Mouse (Mus musculus): Measurements from ENCODE around the gene Sprr2j-ps. TPM values are rescaled to one million over a fixed set of nuclear protein-coding genes. Genes with fewer than 3 reads are reported as not detected.

Sprr2j-ps gene
- total and polyA plus RNA-seq, 3 experiments, result not detected

DNA sequence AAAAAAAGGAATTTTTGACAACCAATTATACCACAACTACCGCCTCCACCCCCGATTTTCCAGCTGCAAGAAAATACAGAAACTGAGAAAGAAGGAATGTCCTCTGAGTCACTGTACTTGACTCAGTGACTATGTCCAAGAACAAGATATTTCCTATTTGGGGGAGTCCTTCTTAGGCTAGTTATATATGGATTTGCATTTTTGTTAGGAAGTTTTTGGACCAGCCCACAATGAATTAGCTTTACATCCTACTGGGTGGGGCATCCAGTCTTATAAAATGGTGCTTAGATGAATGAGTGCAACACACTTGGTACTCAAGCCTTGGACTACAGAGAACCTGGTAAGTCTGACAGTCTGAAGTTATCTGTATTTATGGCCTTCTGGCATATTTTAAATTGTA lies 14.4 kb downstream of the Sprr2j-ps start, which contains the start of gene Sprr2k:
TSS of gene Sprr2k (plus strand) at position 301 of the 400 bp plus-strand sequence.
- Histone ChIP-seq H3K36me3 (replicated peaks) (no peaks in the 10 kb centered on the region), H3K9me3 (replicated peaks) (peaks cover 10% of the 10 kb centered on the region), H3K27me3 (ENCODE audit: insufficient read depth, low read length) (no peaks in the 10 kb centered on the region), H3K4me1 (ENCODE audit: insufficient read depth, low read depth, low read length) (no peaks in the 10 kb centered on the region), H3K4me3 (ENCODE audit: low read depth, low read length) (no peak within 1 kb of the TSS)
- TF ChIP-seq GATA2 (IDR thresholded peaks at IDR 0.05; ENCODE audit: borderline replicate concordance, low read depth, low read length) (no peak), GATA1 (IDR thresholded peaks at IDR 0.05; ENCODE audit: borderline replicate concordance, low read length) (no peak), CTCF (IDR thresholded peaks at IDR 0.05; ENCODE audit: low read depth, low read length) (no peak), TAL1 (conservative IDR thresholded peaks at IDR 0.05; ENCODE audit: low read depth, low read length) (no peak), POLR2AphosphoS5 (IDR thresholded peaks at IDR 0.05; ENCODE audit: insufficient replicate concordance, low read depth, low read length) (no peak)
- DNase-seq (ENCODE audit: low spot score) (no peak), ATAC-seq (ENCODE audit: extremely low read depth, insufficient number of reproducible peaks, low FRiP score, poor library complexity, severe bottlenecking) (no peak)

DNA sequence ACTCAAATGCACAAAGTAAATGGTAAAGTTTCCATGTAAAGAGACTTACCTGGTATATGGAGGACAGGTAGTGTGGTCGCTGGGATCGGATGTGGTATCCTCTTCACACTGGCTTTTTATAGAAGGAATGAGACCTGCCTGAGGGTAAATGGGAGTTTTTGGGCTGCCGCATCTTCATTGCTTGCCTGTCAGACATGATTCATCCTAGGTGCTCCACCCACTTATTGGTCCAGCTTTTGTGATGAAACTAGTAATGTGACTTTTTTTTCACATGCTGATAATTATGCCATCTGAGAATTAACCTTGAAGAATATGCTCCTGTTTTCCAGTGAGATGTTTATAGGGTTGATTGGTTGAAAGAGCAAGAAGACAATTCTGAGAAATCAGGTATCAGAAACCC lies 20.8 kb downstream of the Sprr2j-ps start, which contains the start of gene Sprr1b:
TSS of gene Sprr1b (minus strand) at position 101 of the 400 bp plus-strand sequence.
- no peaks in the 10 kb centered on the region for H3K27me3 ChIP-seq (ENCODE audit: insufficient read depth, low read length)
- ATAC-seq (ENCODE audit: extremely low read depth, insufficient number of reproducible peaks, low FRiP score, poor library complexity, severe bottlenecking) (no peak), DNase-seq (ENCODE audit: low spot score) (no peak)
- H3K4me1 ChIP-seq (ENCODE audit: insufficient read depth, low read depth, low read length), result no peaks in the 10 kb centered on the region
- H3K36me3 ChIP-seq (replicated peaks), result no peaks in the 10 kb centered on the region
- H3K9me3 ChIP-seq (replicated peaks), result no peaks in the 10 kb centered on the region
- TF ChIP-seq GATA2 (IDR thresholded peaks at IDR 0.05; ENCODE audit: borderline replicate concordance, low read depth, low read length) (no peak), POLR2AphosphoS5 (IDR thresholded peaks at IDR 0.05; ENCODE audit: insufficient replicate concordance, low read depth, low read length) (no peak), TAL1 (conservative IDR thresholded peaks at IDR 0.05; ENCODE audit: low read depth, low read length) (no peak), GATA1 (IDR thresholded peaks at IDR 0.05; ENCODE audit: borderline replicate concordance, low read length) (no peak), CTCF (IDR thresholded peaks at IDR 0.05; ENCODE audit: low read depth, low read length) (no peak)
- H3K4me3 ChIP-seq (ENCODE audit: low read depth, low read length), result no peak within 1 kb of the TSS

DNA sequence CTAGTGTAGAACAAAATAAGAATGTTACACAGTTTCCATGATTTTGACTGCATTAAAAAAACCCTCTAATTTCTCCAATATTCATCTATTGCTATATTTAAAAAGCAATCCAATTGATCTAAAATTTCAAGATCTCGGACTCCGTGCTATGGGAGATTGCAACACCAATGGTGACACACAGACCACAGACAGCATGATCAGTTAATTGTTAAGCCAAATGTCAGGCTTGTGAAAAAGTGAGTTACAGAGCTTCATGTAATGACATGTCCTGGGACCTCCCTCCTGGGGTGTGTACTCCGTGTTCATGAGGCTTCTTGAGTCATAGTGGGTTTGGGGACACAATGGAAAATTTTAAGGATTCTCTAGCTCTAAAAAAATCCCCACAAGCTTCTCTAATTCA lies 22.3 kb downstream of the Sprr2j-ps start:
- DNase-seq (ENCODE audit: low spot score) (no peak), ATAC-seq (ENCODE audit: extremely low read depth, insufficient number of reproducible peaks, low FRiP score, poor library complexity, severe bottlenecking) (no peak)
- Histone ChIP-seq H3K36me3 (replicated peaks) (no peaks in the 10 kb centered on the region), H3K9me3 (replicated peaks) (no peaks in the 10 kb centered on the region), H3K4me1 (ENCODE audit: insufficient read depth, low read depth, low read length) (no peaks in the 10 kb centered on the region), H3K27me3 (ENCODE audit: insufficient read depth, low read length) (no peaks in the 10 kb centered on the region), H3K4me3 (ENCODE audit: low read depth, low read length) (no peak overlapping the region)
- no peak for TF ChIP-seq POLR2AphosphoS5 (IDR thresholded peaks at IDR 0.05; ENCODE audit: insufficient replicate concordance, low read depth, low read length)
- no peak for TF ChIP-seq GATA2 (IDR thresholded peaks at IDR 0.05; ENCODE audit: borderline replicate concordance, low read depth, low read length)
- TF ChIP-seq CTCF (IDR thresholded peaks at IDR 0.05; ENCODE audit: low read depth, low read length), result no peak

DNA sequence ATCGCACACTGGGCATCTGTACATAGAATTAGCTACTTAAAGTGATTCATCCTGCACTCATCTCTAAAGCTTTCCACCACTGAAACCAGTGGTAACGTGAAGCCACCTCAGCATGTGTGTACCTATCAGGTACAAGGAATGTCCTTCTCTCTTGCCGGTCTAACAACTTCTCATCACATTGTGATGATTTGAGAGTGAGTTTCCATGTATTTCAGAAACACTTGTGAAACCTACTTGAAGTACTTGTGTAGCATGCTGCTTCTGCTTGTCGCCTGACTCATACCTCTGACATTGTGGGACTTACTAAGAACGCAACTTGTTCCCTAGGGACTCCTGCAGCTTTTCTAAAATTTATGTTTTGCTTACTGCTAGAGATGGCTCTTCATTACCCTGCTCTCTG lies 37.3 kb downstream of the Sprr2j-ps start:
- H3K27me3 ChIP-seq (ENCODE audit: insufficient read depth, low read length), result no peaks in the 10 kb centered on the region
- ATAC-seq (ENCODE audit: extremely low read depth, insufficient number of reproducible peaks, low FRiP score, poor library complexity, severe bottlenecking) (no peak), DNase-seq (ENCODE audit: low spot score) (no peak)
- TF ChIP-seq GATA2 (IDR thresholded peaks at IDR 0.05; ENCODE audit: borderline replicate concordance, low read depth, low read length) (no peak), GATA1 (IDR thresholded peaks at IDR 0.05; ENCODE audit: borderline replicate concordance, low read length) (no peak), CTCF (IDR thresholded peaks at IDR 0.05; ENCODE audit: low read depth, low read length) (no peak), TAL1 (conservative IDR thresholded peaks at IDR 0.05; ENCODE audit: low read depth, low read length) (no peak), POLR2AphosphoS5 (IDR thresholded peaks at IDR 0.05; ENCODE audit: insufficient replicate concordance, low read depth, low read length) (no peak)
- H3K9me3 ChIP-seq (replicated peaks), result peaks cover 2% of the 10 kb centered on the region; the same call in 1 of the 2 replicates
- no peaks in the 10 kb centered on the region for H3K36me3 ChIP-seq (replicated peaks)
- H3K4me1 ChIP-seq (ENCODE audit: insufficient read depth, low read depth, low read length), result no peaks in the 10 kb centered on the region
- H3K4me3 ChIP-seq (ENCODE audit: low read depth, low read length), result no peak overlapping the region

DNA sequence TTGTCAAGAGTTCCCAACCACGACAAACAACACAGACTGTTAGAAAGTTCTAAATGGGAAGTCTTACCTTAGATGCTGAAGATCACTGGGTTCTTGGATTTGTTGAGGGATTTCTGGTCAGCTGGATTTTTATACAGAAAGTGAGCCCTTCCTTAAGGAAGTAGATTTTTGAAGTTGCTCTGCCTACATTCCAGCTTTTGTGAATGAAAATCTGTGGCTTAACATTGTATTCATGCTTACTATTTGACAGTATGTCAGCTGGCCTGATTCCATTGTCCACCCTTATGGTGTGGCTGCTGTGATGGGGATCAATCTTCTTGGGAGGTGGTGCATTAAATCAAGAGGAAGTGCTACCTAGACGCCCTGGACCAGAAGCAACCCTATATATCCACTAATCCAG lies 40.7 kb downstream of the Sprr2j-ps start, which contains the start of gene Sprr3:
TSS of gene Sprr3 (minus strand) at position 101 of the 400 bp plus-strand sequence.
- H3K36me3 ChIP-seq (replicated peaks), result no peaks in the 10 kb centered on the region
- DNase-seq (ENCODE audit: low spot score) (no peak), ATAC-seq (ENCODE audit: extremely low read depth, insufficient number of reproducible peaks, low FRiP score, poor library complexity, severe bottlenecking) (no peak)
- TF ChIP-seq POLR2AphosphoS5 (IDR thresholded peaks at IDR 0.05; ENCODE audit: insufficient replicate concordance, low read depth, low read length) (no peak), GATA1 (IDR thresholded peaks at IDR 0.05; ENCODE audit: borderline replicate concordance, low read length) (no peak), CTCF (IDR thresholded peaks at IDR 0.05; ENCODE audit: low read depth, low read length) (no peak), TAL1 (conservative IDR thresholded peaks at IDR 0.05; ENCODE audit: low read depth, low read length) (no peak), GATA2 (IDR thresholded peaks at IDR 0.05; ENCODE audit: borderline replicate concordance, low read depth, low read length) (no peak)
- H3K27me3 ChIP-seq (ENCODE audit: insufficient read depth, low read length), result no peaks in the 10 kb centered on the region
- no peaks in the 10 kb centered on the region for H3K4me1 ChIP-seq (ENCODE audit: insufficient read depth, low read depth, low read length)
- peaks cover 2% of the 10 kb centered on the region; the same call in 1 of the 2 replicates for H3K9me3 ChIP-seq (replicated peaks)
- H3K4me3 ChIP-seq (ENCODE audit: low read depth, low read length), result no peak within 1 kb of the TSS

DNA sequence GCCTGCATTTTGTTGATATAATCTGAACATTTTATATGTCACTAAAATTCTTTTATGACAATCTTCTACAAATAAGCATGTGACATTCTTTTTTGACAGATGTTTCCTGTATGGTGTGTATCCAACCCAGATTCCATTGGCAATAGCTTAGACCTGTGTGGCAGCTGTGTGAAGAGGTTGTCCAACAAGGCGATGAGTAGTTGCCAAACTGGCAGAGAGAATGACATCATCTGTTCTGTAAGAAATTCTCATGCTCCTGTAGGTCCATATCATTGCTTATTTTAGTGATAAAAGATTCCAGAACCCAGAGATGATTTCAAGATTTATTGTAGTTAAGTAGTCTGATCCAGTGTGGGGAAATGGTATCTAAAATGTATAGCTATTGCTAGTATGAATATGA lies 48.7 kb downstream of the Sprr2j-ps start:
- no peaks in the 10 kb centered on the region for H3K27me3 ChIP-seq (ENCODE audit: insufficient read depth, low read length)
- no peaks in the 10 kb centered on the region for H3K4me1 ChIP-seq (ENCODE audit: insufficient read depth, low read depth, low read length)
- no peaks in the 10 kb centered on the region for H3K9me3 ChIP-seq (replicated peaks)
- no peak overlapping the region for H3K4me3 ChIP-seq (ENCODE audit: low read depth, low read length)
- DNase-seq (ENCODE audit: low spot score) (no peak), ATAC-seq (ENCODE audit: extremely low read depth, insufficient number of reproducible peaks, low FRiP score, poor library complexity, severe bottlenecking) (no peak)
- TF ChIP-seq POLR2AphosphoS5 (IDR thresholded peaks at IDR 0.05; ENCODE audit: insufficient replicate concordance, low read depth, low read length), result no peak
- no peak for TF ChIP-seq GATA2 (IDR thresholded peaks at IDR 0.05; ENCODE audit: borderline replicate concordance, low read depth, low read length)
- TF ChIP-seq CTCF (IDR thresholded peaks at IDR 0.05; ENCODE audit: low read depth, low read length), result no peak
- no peak for TF ChIP-seq GATA1 (IDR thresholded peaks at IDR 0.05; ENCODE audit: borderline replicate concordance, low read length)
- no peak for TF ChIP-seq TAL1 (conservative IDR thresholded peaks at IDR 0.05; ENCODE audit: low read depth, low read length)
- no peaks in the 10 kb centered on the region for H3K36me3 ChIP-seq (replicated peaks)
